Mouse (Mus musculus): ENCODE data around the gene Mospd1. TPM values are rescaled to one million over a fixed set of nuclear protein-coding genes. Genes with fewer than 3 reads are reported as not detected.

Mospd1 gene
- total RNA-seq (2015; ENCODE audit: low replicate concordance) (50.7 and 56.2 TPM in 2 replicates), total RNA-seq (2017; ENCODE audit: low replicate concordance) (21.6 and 32.6 TPM in 2 replicates)

DNA sequence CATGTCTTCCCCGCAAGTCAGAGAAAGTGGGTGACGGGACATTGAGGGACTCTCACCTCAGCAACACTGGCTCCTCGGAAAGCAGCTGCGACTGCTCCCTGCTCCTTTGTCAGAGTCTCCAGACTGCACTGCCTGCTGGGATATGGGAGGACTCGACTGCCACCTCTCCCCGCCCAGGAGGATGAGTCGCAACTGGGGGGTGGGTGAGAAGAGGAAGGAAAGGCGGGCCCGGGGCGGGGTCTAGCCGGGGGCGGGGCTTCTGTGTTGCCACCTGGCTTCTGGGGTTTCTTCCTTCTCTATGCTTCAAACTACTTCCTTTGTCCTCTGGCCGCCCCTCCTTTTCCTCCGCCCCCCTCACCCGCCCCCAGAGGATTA is at the start of gene Mospd1:
Mospd1 (minus strand) TSS at position 137 of the 375 bp plus-strand sequence.
- ATAC-seq (replicated peaks; ENCODE audit: low FRiP score, poor library complexity, severe bottlenecking) = peak; percentile 92

DNA sequence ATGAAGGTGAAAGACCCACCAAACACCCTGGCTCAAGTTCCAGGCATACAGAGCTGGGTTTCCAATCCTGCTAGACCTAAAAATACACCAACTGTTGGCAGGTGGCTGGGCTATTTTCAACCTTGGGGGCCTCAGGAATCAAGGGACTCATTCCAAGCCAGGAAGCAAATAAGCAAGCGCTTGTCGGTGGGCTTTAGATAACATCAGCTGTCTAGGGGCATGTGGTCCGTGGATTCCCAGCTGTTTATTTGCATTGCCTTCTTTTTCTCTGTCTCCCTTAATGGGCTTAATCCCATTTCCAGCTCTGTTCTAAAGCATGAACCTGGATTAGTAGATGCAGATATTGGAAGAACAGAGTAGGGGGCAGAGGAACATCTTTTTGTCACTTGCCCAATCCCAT is 16.1 kb upstream of the Mospd1 start:
- ATAC-seq (replicated peaks; ENCODE audit: low FRiP score, poor library complexity, severe bottlenecking) = no peak

DNA sequence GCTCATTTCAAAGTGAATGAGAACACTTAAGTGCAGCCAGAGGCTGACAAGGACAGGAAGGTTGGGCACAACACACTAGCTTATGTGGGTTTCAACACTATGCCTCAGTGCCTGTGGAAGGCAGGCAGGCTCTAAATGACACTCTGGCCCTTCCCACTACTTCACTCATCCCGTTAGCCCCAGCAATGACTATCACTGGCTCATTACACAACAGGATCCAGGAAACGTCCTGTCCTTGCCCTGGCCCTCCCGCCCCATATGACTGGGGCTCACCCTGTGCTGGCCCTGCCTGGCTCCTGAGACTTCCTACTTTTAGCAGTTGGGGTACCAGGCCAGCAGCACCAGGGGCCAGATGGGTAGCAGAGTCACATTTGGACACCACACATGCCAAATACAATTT is 12.8 kb upstream of the Mospd1 start:
- ATAC-seq (replicated peaks; ENCODE audit: low FRiP score, poor library complexity, severe bottlenecking) = no peak

DNA sequence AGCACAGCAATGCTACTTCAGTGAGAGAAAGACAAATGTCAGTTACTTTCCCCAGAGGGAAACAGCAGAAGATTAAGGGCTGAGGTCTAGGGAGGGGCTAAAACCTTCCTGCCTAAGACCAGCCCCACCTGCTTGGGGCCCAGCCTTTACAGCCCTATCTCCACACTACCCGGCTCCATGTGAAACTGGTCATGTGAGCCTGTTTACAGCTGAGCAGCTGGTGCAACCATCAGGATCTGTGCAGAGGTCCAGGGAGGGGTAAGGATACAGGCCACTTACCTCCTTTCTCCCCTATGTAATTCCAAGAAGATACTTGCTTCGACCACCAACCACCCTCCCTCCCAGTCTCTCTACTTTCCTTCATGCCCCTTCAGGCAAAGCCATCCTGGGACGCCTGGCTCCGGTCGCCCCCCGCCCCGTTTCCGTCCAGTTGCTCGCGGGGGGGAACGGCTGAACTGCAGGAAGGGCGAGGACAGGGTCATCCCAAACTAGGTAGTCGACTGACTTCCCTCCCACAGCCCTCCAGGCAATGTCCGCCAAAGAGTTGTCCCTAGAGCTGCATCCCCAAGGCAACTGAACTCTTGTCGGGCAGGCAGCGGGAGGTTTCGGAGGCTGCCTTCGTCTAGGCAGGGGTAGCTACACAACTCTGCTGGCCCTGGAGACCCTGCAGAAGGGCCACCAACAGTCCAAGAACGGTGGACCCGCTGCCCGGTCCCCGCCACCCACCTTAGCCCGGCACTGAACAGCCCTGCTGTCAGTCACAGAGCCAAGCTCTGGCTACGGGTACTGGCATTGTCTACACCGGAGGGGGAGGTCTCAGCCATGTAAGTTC is 552 bp downstream of the Mospd1 start:
- peak; percentile 93 for ATAC-seq (replicated peaks; ENCODE audit: low FRiP score, poor library complexity, severe bottlenecking)

DNA sequence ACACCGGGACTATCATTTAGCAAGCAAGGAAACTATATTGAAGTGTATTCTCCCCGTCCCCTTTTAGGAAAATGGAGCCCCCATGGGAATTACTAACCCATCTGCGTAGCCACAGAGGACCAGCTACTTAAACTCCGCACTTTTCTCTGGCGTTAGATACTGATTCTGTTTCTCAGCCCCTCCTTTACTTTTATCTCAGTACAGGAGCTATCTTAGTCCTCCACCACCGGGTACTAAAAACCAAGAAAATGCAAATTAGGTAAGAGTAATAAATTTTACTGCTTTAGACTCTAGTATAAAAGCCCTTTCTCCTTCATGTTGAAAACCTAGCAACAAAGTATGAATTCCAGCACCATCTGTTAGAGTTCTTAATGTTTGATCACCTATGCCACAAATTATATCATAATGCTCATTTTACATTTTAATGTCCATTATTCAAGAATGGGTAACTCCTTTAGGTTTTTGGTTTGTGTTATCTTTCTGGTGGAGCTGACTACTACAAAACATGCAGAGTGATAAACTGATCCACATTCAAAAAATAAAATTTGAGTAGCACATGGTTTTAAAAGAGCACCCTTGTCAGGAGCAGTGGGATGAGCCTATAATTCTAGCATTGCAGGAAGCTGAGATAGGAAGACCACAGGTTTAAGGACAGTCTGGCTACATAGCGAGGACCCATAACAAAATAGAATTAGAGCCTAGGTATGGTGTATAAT is 5.5 kb downstream of the Mospd1 start:
- ATAC-seq (replicated peaks; ENCODE audit: low FRiP score, poor library complexity, severe bottlenecking) = peak; percentile 53

DNA sequence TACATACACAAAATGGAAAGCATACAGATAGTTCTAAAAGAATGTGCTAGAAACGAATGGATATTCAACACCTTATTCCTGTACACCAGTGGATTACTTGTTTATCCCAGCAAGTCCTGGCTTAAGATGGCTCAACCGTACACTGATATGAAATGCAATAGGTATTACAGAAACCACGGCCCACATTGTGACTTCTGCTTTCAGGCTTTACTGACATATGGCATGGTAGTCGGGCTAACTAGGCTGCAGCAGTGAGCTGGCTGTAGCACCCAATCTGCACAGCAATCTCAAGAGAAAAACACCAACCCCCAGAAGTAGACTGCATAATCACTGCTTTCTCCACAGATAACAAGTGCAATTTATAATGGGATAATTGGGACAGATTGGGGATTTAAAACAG is 21.9 kb downstream of the Mospd1 start:
- ATAC-seq (replicated peaks; ENCODE audit: low FRiP score, poor library complexity, severe bottlenecking) = no peak

DNA sequence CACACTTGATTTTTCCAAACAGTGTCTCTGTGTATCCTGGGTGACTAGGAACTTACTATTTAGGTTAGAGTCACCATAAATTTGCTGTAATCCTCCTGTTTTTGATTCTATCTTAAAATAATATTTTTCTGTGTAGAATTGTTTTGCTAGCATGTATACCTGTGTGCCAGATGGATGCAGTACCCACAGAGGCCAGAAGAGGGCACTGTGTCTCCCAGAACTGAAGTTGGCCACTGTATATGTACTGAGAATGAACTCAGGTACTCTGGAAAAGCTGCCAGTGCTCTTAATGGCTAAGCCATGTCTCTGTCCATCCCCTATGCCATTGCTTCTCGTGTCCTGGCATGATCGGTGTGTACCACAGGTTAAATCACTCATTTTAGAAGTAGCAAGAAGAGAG is 28.8 kb downstream of the Mospd1 start:
- peak; percentile 68 for ATAC-seq (replicated peaks; ENCODE audit: low FRiP score, poor library complexity, severe bottlenecking)

DNA sequence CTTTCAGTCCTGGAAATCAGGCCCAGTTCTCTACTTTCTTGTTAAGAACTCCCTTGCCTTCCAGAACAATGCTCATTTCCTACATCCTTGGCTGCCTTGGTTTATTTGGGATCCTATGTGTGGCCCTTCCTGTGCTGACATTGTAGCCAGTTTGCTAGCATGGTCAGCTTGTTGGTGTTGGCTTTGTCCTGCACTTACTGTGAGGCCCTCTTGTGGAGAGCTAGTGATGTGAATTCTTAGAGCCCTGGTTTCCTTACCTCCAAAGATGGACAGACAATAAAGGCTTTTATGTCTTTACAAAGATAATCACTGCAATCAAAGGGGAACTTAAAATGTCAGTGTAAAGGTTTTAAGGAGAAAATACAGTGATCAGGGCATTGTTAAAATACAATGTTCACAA is 32.9 kb downstream of the Mospd1 start:
- no peak for ATAC-seq (replicated peaks; ENCODE audit: low FRiP score, poor library complexity, severe bottlenecking)

DNA sequence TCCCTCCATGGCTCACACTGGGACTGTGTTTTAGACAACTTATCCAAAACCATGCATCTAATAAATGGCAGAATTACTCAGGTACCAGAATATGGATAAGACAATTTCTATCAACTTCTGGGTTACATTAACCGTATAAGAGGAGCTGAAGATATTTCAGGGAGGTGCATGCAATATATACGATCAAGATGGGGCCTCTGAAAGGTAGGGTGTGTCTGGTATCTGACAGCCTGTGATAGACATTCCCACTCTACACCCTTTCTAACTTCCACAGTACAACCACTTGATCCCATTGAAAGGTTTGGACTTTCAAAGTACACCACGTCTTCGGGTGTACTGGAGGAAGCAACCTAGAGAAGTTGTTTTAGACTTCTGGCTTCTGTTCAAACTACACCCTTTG is 39.9 kb downstream of the Mospd1 start:
- ATAC-seq (replicated peaks; ENCODE audit: low FRiP score, poor library complexity, severe bottlenecking) = no peak

DNA sequence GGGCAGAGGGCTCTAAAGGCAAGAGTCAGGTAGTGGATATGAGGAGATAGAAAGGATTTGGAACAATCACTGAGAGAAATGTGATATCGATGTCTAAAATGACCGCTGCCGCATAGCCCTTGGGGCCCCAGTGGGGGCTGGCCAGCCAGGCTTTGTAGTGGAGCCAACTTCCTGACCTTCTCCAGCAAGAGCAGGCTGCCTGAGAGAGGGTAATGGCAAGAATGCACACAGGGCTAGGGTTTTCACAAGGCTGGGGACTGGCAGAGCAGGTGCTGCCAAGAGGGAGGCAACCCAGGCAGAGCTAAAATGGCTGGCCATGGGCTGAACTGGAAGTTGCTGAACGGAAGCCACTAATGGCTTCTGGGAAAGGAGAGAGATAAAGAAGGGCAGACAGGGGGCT is 49.2 kb downstream of the Mospd1 start:
- ATAC-seq (replicated peaks; ENCODE audit: low FRiP score, poor library complexity, severe bottlenecking) = no peak

DNA sequence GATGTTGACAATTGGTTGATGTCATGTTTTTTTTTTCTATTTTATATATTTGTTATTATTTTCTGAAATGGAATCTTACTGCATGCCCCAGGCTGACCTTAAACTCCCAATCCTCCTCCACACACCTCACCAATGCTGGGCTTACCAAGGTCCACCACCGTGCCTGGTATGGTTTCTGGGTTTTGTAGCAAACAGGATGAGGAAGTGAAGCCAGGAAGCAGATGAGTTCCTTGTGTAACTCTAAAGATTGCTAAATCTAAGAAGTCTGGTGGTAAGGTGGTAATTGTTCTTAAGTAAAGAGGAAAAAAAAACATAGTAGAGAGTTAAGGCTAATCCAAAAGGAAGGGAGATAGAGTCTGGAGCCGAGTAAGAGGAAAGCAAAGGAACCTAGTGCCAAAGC is 49.7 kb downstream of the Mospd1 start:
- no peak for ATAC-seq (replicated peaks; ENCODE audit: low FRiP score, poor library complexity, severe bottlenecking)

Other genes starting within 250 kb of the Mospd1 start
- gene Plac1, start 130.4 kb downstream of the Mospd1 start, total RNA-seq (2015; ENCODE audit: low replicate concordance) = not detected in 2 replicates
- not detected in 2 replicates for gene Plac1, start 130.4 kb downstream of the Mospd1 start, total RNA-seq (2017; ENCODE audit: low replicate concordance)
- gene Fam122b, start 100.7 kb downstream of the Mospd1 start, total RNA-seq (2015; ENCODE audit: low replicate concordance) = 12.6 and 17.3 TPM in 2 replicates
- 6.5 and 9.1 TPM in 2 replicates for gene Fam122b, start 100.7 kb downstream of the Mospd1 start, total RNA-seq (2017; ENCODE audit: low replicate concordance)
- not detected in 2 replicates for gene Fam122c, start 97.1 kb downstream of the Mospd1 start, total RNA-seq (2015; ENCODE audit: low replicate concordance)
- gene Fam122c, start 97.1 kb downstream of the Mospd1 start, total RNA-seq (2017; ENCODE audit: low replicate concordance) = not detected in 2 replicates
- not detected in 2 replicates for gene Etd, start 64.4 kb upstream of the Mospd1 start, total RNA-seq (2015; ENCODE audit: low replicate concordance)
- not detected in 2 replicates for gene Etd, start 64.4 kb upstream of the Mospd1 start, total RNA-seq (2017; ENCODE audit: low replicate concordance)
- not detected in 2 replicates for gene Rtl8c, start 237.5 kb upstream of the Mospd1 start, total RNA-seq (2015; ENCODE audit: low replicate concordance)
- not detected in 2 replicates for gene Rtl8c, start 237.5 kb upstream of the Mospd1 start, total RNA-seq (2017; ENCODE audit: low replicate concordance)
- not detected in 2 replicates for gene Gm14597, start 238.5 kb upstream of the Mospd1 start, total RNA-seq (2015; ENCODE audit: low replicate concordance)
- gene Gm14597, start 238.5 kb upstream of the Mospd1 start, total RNA-seq (2017; ENCODE audit: low replicate concordance) = not detected in 2 replicates